Mouse (Mus musculus): Measurements from ENCODE around the gene Daam2. TPM values are rescaled to one million over a fixed set of nuclear protein-coding genes. Genes with fewer than 3 reads are reported as not detected.

The Daam2 gene
- 3.1 and 5.9 TPM in 2 replicates for polyA plus RNA-seq (2021; fragmentation: Nextera tagmentation)
- long read RNA-seq, experiment 1, transcript Daam2-202 (13 exons, 1,926 nt) = major isoform, 5 of 35 reads
- long read RNA-seq, experiment 1, partial matches to known transcripts = 10 of 35 reads
- long read RNA-seq, experiment 1, other reads (novel, unspliced or antisense) = 20 of 35 reads
- long read RNA-seq, experiment 2, partial matches to known transcripts = 2 of 14 reads
- long read RNA-seq, experiment 2, other reads (novel, unspliced or antisense) = 12 of 14 reads

GRCm38 (mm10) chr17:49563830-49564470 lies at the start of gene Daam2:
TSS of gene Daam2 (minus strand) at chr17:49564343.

GRCm38 (mm10) chr17:49428239-49428688 lies 135.9 kb downstream of the Daam2 start, which contains the start of gene Mocs1:
TSS of gene Mocs1 (plus strand) at chr17:49428362.

Other genes with a start within 250 kb of the Daam2 start
- 3.7 and 4.9 TPM in 2 replicates for gene Mocs1, start 136.0 kb downstream of the Daam2 start, polyA plus RNA-seq (2021; fragmentation: Nextera tagmentation)
- gene Kif6, start 50.8 kb upstream of the Daam2 start, polyA plus RNA-seq (2021; fragmentation: Nextera tagmentation) = 1.1 TPM in 2 replicates

Measured in left cerebral cortex, adult 6 months (tissue).